Mouse (Mus musculus): Measurements from ENCODE around the gene Hdgf. TPM values are rescaled to one million over a fixed set of nuclear protein-coding genes. Genes with fewer than 3 reads are reported as not detected.

Hdgf gene
- total and polyA plus RNA-seq, 3 experiments = 199 to 468 (median 215) TPM

- Histone ChIP-seq H3K4me2 (ENCODE audit: insufficient read depth, low read depth, poor library complexity, severe bottlenecking) (no peak overlapping the region), H3K27me3 (replicated peaks) (no peaks in the 10 kb centered on the region), H3K27ac (ENCODE audit: insufficient read depth, low read depth) (no peak overlapping the region), H3K79me2 (replicated peaks; ENCODE audit: control insufficient read depth, extremely low read depth, insufficient read depth, poor library complexity, severe bottlenecking) (peaks cover 71% of the 10 kb centered on the region), H3K36me3 (replicated peaks in 1 of 2; ENCODE audit: control insufficient read depth in 1 of 2, insufficient read depth in 1 of 2, low read length in 1 of 2) (peaks cover 52 to 79% of the 10 kb centered on the region in 2 experiments), H3K9ac (ENCODE audit: insufficient read depth, low read depth) (no peak overlapping the region), H3K9me3 (replicated peaks; ENCODE audit: low read length) (no peaks in the 10 kb centered on the region), H3K4me1 (ENCODE audit: control insufficient read depth in 1 of 2, insufficient read depth in 2 of 2) (peaks cover 10 to 58% of the 10 kb centered on the region in 2 experiments), H3K4me3 (replicated peaks in 1 of 3; ENCODE audit: low read depth in 2 of 3, low read length in 2 of 3, poor library complexity in 1 of 3) (no peak overlapping the region)
- dilution Hi-C loops (cut with MboI; ENCODE audit: extremely low pct_ligation_motif_present, extremely low pct_unique_long_range_greater_than_20kb, low sequenced_read_pairs) (no loop called here), in situ Hi-C loops (cut with MboI; ENCODE audit: low pct_ligation_motif_present, low pct_unique_long_range_greater_than_20kb, low sequenced_read_pairs) (no loop called here)
- TF ChIP-seq TCF12 (IDR thresholded peaks at IDR 0.05; ENCODE audit: low read depth, low read length) (no peak), NELFE (IDR thresholded peaks at IDR 0.05; ENCODE audit: low read depth, low read length) (no peak), MEF2A (IDR thresholded peaks at IDR 0.05; ENCODE audit: borderline replicate concordance, low read depth, low read length) (no peak), ZC3H11A (IDR thresholded peaks at IDR 0.05; ENCODE audit: low read depth, low read length) (no peak), E2F4 (IDR thresholded peaks at IDR 0.05; ENCODE audit: insufficient replicate concordance, low read depth, low read length) (no peak), ZKSCAN1 (IDR thresholded peaks at IDR 0.05; ENCODE audit: borderline replicate concordance, low read depth, low read length) (no peak), USF1 (IDR thresholded peaks at IDR 0.05; ENCODE audit: low read depth, low read length) (no peak), MAZ (IDR thresholded peaks at IDR 0.05; ENCODE audit: low read depth, low read length) (no peak), USF2 (conservative IDR thresholded peaks at IDR 0.05; ENCODE audit: low read depth, low read length) (no peak), UBTF (IDR thresholded peaks at IDR 0.05; ENCODE audit: low read depth, low read length) (no peak), SMC3 (IDR thresholded peaks at IDR 0.05; ENCODE audit: low read depth, low read length) (no peak), MAX (IDR thresholded peaks at IDR 0.05; ENCODE audit: low read length) (no peak), RAD21 (IDR thresholded peaks at IDR 0.05; ENCODE audit: low read depth, low read length) (no peak), MAFK (IDR thresholded peaks at IDR 0.05; ENCODE audit: insufficient replicate concordance, low read length) (no peak), ZMIZ1 (IDR thresholded peaks at IDR 0.05; ENCODE audit: low read depth, low read length) (no peak), POLR2A (IDR thresholded peaks at IDR 0.05; ENCODE audit: low read depth, low read length) (no peak)
- DNase-seq (ENCODE audit: extremely low read depth) = no peak
These were observed 29.1 kb downstream of the Hdgf start for GRCm38 (mm10) chr3:87935201-87935600.

GRCm38 (mm10) chr3:87935776-87936175 lies 29.7 kb downstream of the Hdgf start:
- H3K4me3 ChIP-seq (replicated peaks in 1 of 3; ENCODE audit: low read depth in 2 of 3, low read length in 2 of 3, poor library complexity in 1 of 3) = no peak overlapping the region
- peaks cover 66% of the 10 kb centered on the region for H3K79me2 ChIP-seq (replicated peaks; ENCODE audit: control insufficient read depth, extremely low read depth, insufficient read depth, poor library complexity, severe bottlenecking)
- dilution Hi-C loops (cut with MboI; ENCODE audit: extremely low pct_ligation_motif_present, extremely low pct_unique_long_range_greater_than_20kb, low sequenced_read_pairs) (no loop called here), in situ Hi-C loops (cut with MboI; ENCODE audit: low pct_ligation_motif_present, low pct_unique_long_range_greater_than_20kb, low sequenced_read_pairs) (no loop called here)
- H3K9me3 ChIP-seq (replicated peaks; ENCODE audit: low read length) = no peaks in the 10 kb centered on the region
- H3K4me2 ChIP-seq (ENCODE audit: insufficient read depth, low read depth, poor library complexity, severe bottlenecking) = peak overlapping the region; percentile 27; the same call in 1 of the 2 replicates
- H3K4me1 ChIP-seq (ENCODE audit: control insufficient read depth in 1 of 2, insufficient read depth in 2 of 2) = peaks cover 10 to 58% of the 10 kb centered on the region in 2 experiments
- peak; percentile 57 for DNase-seq (ENCODE audit: extremely low read depth)
- H3K36me3 ChIP-seq (replicated peaks in 1 of 2; ENCODE audit: control insufficient read depth in 1 of 2, insufficient read depth in 1 of 2, low read length in 1 of 2) = peaks cover 55 to 83% of the 10 kb centered on the region in 2 experiments
- no peaks in the 10 kb centered on the region for H3K27me3 ChIP-seq (replicated peaks)
- no peak overlapping the region for H3K27ac ChIP-seq (ENCODE audit: insufficient read depth, low read depth)
- H3K9ac ChIP-seq (ENCODE audit: insufficient read depth, low read depth) = no peak overlapping the region
- TF ChIP-seq MEF2A (IDR thresholded peaks at IDR 0.05; ENCODE audit: borderline replicate concordance, low read depth, low read length) = no peak
- no peak for TF ChIP-seq JUND (conservative IDR thresholded peaks at IDR 0.05; ENCODE audit: low read depth, low read length)
- no peak for TF ChIP-seq CHD2 (IDR thresholded peaks at IDR 0.05; ENCODE audit: low read length)
- TF ChIP-seq CTCF (conservative IDR thresholded peaks at IDR 0.05 in 1 of 2, IDR thresholded peaks at IDR 0.05 in 1 of 2; ENCODE audit: low read depth in 2 of 2, low read length in 2 of 2) = peak; percentile 86 to 92
- TF ChIP-seq IRF4 (IDR thresholded peaks at IDR 0.05; ENCODE audit: low read depth, low read length) = no peak
- no peak for TF ChIP-seq ZNF384 (IDR thresholded peaks at IDR 0.05; ENCODE audit: low read depth, low read length)
- no peak for TF ChIP-seq ETS1 (conservative IDR thresholded peaks at IDR 0.05; ENCODE audit: low read depth, low read length)
- no peak for TF ChIP-seq USF1 (IDR thresholded peaks at IDR 0.05; ENCODE audit: low read depth, low read length)
- TF ChIP-seq NRF1 (IDR thresholded peaks at IDR 0.05; ENCODE audit: low read depth, low read length) = no peak
- TF ChIP-seq JUN (IDR thresholded peaks at IDR 0.05; ENCODE audit: insufficient read depth, low read depth, low read length) = no peak
- TF ChIP-seq TCF12 (IDR thresholded peaks at IDR 0.05; ENCODE audit: low read depth, low read length) = no peak
- TF ChIP-seq PAX5 (IDR thresholded peaks at IDR 0.05; ENCODE audit: low read length) = no peak
- peak; percentile 72 for TF ChIP-seq SMC3 (IDR thresholded peaks at IDR 0.05; ENCODE audit: low read depth, low read length)
- TF ChIP-seq RAD21 (IDR thresholded peaks at IDR 0.05; ENCODE audit: low read depth, low read length) = peak; percentile 70
- no peak for TF ChIP-seq MAZ (IDR thresholded peaks at IDR 0.05; ENCODE audit: low read depth, low read length)
- peak; percentile 33; the same call in 1 of the 2 replicates for TF ChIP-seq POLR2A (IDR thresholded peaks at IDR 0.05; ENCODE audit: low read depth, low read length)
- no peak for TF ChIP-seq E2F4 (IDR thresholded peaks at IDR 0.05; ENCODE audit: insufficient replicate concordance, low read depth, low read length)
- no peak for TF ChIP-seq EP300 (IDR thresholded peaks at IDR 0.05; ENCODE audit: low read length)
- TF ChIP-seq ZMIZ1 (IDR thresholded peaks at IDR 0.05; ENCODE audit: low read depth, low read length) = no peak
- no peak for TF ChIP-seq SIN3A (IDR thresholded peaks at IDR 0.05; ENCODE audit: low read length)
- TF ChIP-seq KAT2A (IDR thresholded peaks at IDR 0.05; ENCODE audit: insufficient replicate concordance, low read length) = no peak
- no peak for TF ChIP-seq HCFC1 (IDR thresholded peaks at IDR 0.05; ENCODE audit: low read depth, low read length)
- no peak for TF ChIP-seq TBP (conservative IDR thresholded peaks at IDR 0.05; ENCODE audit: low read depth, low read length)
- TF ChIP-seq USF2 (conservative IDR thresholded peaks at IDR 0.05; ENCODE audit: low read depth, low read length) = no peak
- no peak for TF ChIP-seq CHD1 (IDR thresholded peaks at IDR 0.05; ENCODE audit: low read depth, low read length)
- no peak for TF ChIP-seq UBTF (IDR thresholded peaks at IDR 0.05; ENCODE audit: low read depth, low read length)
- no peak for TF ChIP-seq ZKSCAN1 (IDR thresholded peaks at IDR 0.05; ENCODE audit: borderline replicate concordance, low read depth, low read length)
- no peak for TF ChIP-seq ZC3H11A (IDR thresholded peaks at IDR 0.05; ENCODE audit: low read depth, low read length)

Measured in CH12.LX (cell line).